Mouse (Mus musculus): ENCODE results near the gene Acr.

The Acr gene

GRCm38 (mm10) chr15:89547824-89548601 is 20.1 kb upstream of the Acr start:
- DNase-seq (ENCODE audit: low read depth, low spot score), result no peak

GRCm38 (mm10) chr15:89548837-89549236 is 19.3 kb upstream of the Acr start:
- DNase-seq (ENCODE audit: low read depth, low spot score), result no peak

GRCm38 (mm10) chr15:89550506-89550905 is 17.6 kb upstream of the Acr start:
- no peak for DNase-seq (ENCODE audit: low read depth, low spot score)

GRCm38 (mm10) chr15:89551733-89552132 is 16.4 kb upstream of the Acr start:
- DNase-seq (ENCODE audit: low read depth, low spot score), result no peak

- DNase-seq (ENCODE audit: low read depth, low spot score), result peak; percentile 3
Measured at GRCm38 (mm10) chr15:89555591-89555990, 12.5 kb upstream of the Acr start.

GRCm38 (mm10) chr15:89556401-89557178 is 11.5 kb upstream of the Acr start:
- DNase-seq (ENCODE audit: low read depth, low spot score), result no peak

GRCm38 (mm10) chr15:89557179-89557995 is 10.7 kb upstream of the Acr start:
- DNase-seq (ENCODE audit: low read depth, low spot score), result no peak

- no peak for DNase-seq (ENCODE audit: low read depth, low spot score)
Measured at GRCm38 (mm10) chr15:89557996-89558390, 10.1 kb upstream of the Acr start.

GRCm38 (mm10) chr15:89559202-89559731 is 8.9 kb upstream of the Acr start:
- no peak for DNase-seq (ENCODE audit: low read depth, low spot score)

GRCm38 (mm10) chr15:89572147-89572546 is 4.0 kb downstream of the Acr start:
- DNase-seq (ENCODE audit: low read depth, low spot score), result no peak

GRCm38 (mm10) chr15:89582494-89582893 is 14.4 kb downstream of the Acr start:
- DNase-seq (ENCODE audit: low read depth, low spot score), result no peak

GRCm38 (mm10) chr15:89585101-89585500 is 17.0 kb downstream of the Acr start:
- no peak for DNase-seq (ENCODE audit: low read depth, low spot score)

- no peak for DNase-seq (ENCODE audit: low read depth, low spot score)
Measured at GRCm38 (mm10) chr15:89585631-89586030, 17.5 kb downstream of the Acr start.

- no peak for DNase-seq (ENCODE audit: low read depth, low spot score)
Measured at GRCm38 (mm10) chr15:89589146-89589545, 21.0 kb downstream of the Acr start.

GRCm38 (mm10) chr15:89591317-89591716 is 23.2 kb downstream of the Acr start:
- DNase-seq (ENCODE audit: low read depth, low spot score), result peak; percentile 32

GRCm38 (mm10) chr15:89591723-89592455 is 23.8 kb downstream of the Acr start, which contains the start of gene Rabl2:
Rabl2 (minus strand) TSS chr15:89591923.
- peak; percentile 88 for DNase-seq (ENCODE audit: low read depth, low spot score)

GRCm38 (mm10) chr15:89592548-89592947 is 24.4 kb downstream of the Acr start:
- DNase-seq (ENCODE audit: low read depth, low spot score), result no peak

GRCm38 (mm10) chr15:89605822-89606570 is 37.9 kb downstream of the Acr start:
- DNase-seq (ENCODE audit: low read depth, low spot score), result peak; percentile 21

GRCm38 (mm10) chr15:89607480-89607879 is 39.4 kb downstream of the Acr start:
- no peak for DNase-seq (ENCODE audit: low read depth, low spot score)

GRCm38 (mm10) chr15:89607888-89608287 is 39.8 kb downstream of the Acr start:
- no peak for DNase-seq (ENCODE audit: low read depth, low spot score)
